Mouse (Mus musculus): Measurements from ENCODE around the gene Cks2. TPM values are rescaled to one million over a fixed set of nuclear protein-coding genes. Genes with fewer than 3 reads are reported as not detected.

Cks2 gene
- polyA plus RNA-seq (2014; fragmentation: Illumina TruSeq; extraction: RNeasy Lipid Tissue Mini Kit (QIAGEN cat#74804); ENCODE audit: insufficient read depth, low read depth, low replicate concordance): 12.2 TPM

GRCm38 (mm10) chr13:51644829-51645789 lies at the start of gene Cks2:
TSS of gene Cks2 (plus strand) at chr13:51645232.

GRCm38 (mm10) chr13:51651408-51652064 lies 6.5 kb downstream of the Cks2 start, which contains the start of gene Secisbp2:
TSS of gene Secisbp2 (plus strand) at chr13:51651697.

Other genes starting within 250 kb of the Cks2 start
- gene S1pr3, start 236.6 kb upstream of the Cks2 start, polyA plus RNA-seq (2014; fragmentation: Illumina TruSeq; extraction: RNeasy Lipid Tissue Mini Kit (QIAGEN cat#74804); ENCODE audit: insufficient read depth, low read depth, low replicate concordance): 15.8 TPM
- not detected for gene Shc3, start 75.8 kb upstream of the Cks2 start, polyA plus RNA-seq (2014; fragmentation: Illumina TruSeq; extraction: RNeasy Lipid Tissue Mini Kit (QIAGEN cat#74804); ENCODE audit: insufficient read depth, low read depth, low replicate concordance)
- 7.8 TPM for gene Secisbp2, start 6.5 kb downstream of the Cks2 start, polyA plus RNA-seq (2014; fragmentation: Illumina TruSeq; extraction: RNeasy Lipid Tissue Mini Kit (QIAGEN cat#74804); ENCODE audit: insufficient read depth, low read depth, low replicate concordance)
- gene Sema4d, start 148.5 kb downstream of the Cks2 start, polyA plus RNA-seq (2014; fragmentation: Illumina TruSeq; extraction: RNeasy Lipid Tissue Mini Kit (QIAGEN cat#74804); ENCODE audit: insufficient read depth, low read depth, low replicate concordance): 7.0 TPM
- gene Gadd45g, start 201.4 kb downstream of the Cks2 start, polyA plus RNA-seq (2014; fragmentation: Illumina TruSeq; extraction: RNeasy Lipid Tissue Mini Kit (QIAGEN cat#74804); ENCODE audit: insufficient read depth, low read depth, low replicate concordance): 34.2 TPM